Mouse (Mus musculus) heart, embryonic 12.5 days (tissue): ENCODE measurements at regions not wholly inside any gene's neighbourhood (a gene's known extent, or its start where the extent isn't known, plus 50 kb on each side); places are given as distances from the start of the nearest gene placed in this dataset.
A peak's percentile ranks its signal among the peaks of the same experiment; 100 is the strongest.

Experiments
- ATAC-seq: fragments of 200-750 bp; cut with Nextera tagmentation; 2 replicates; pipeline ENCODE4 v1.8.0; 2017; ENCODE audit warnings: moderate TSS enrichment, moderate library complexity; ENCODE audit not compliant: insufficient number of reproducible peaks, low FRiP score
- H3K27ac ChIP-seq: fragments of 300-500 bp; sonication (generic); 2 replicates; pipeline ENCODE4 v1.5.1; 2016; ENCODE audit warnings: mild to moderate bottlenecking, moderate library complexity; ENCODE audit not compliant: poor library complexity, severe bottlenecking
- H3K27me3 ChIP-seq: fragments of 300-500 bp; sonication (generic); replicated peaks from 2 replicates; pipeline ENCODE4 v1.6.1; 2016; ENCODE audit warnings: mild to moderate bottlenecking, moderate library complexity
- H3K36me3 ChIP-seq: fragments of 300-500 bp; sonication (generic); 2 replicates; pipeline ENCODE4 v1.6.1; 2016; ENCODE audit warnings: mild to moderate bottlenecking, moderate library complexity
- H3K4me1 ChIP-seq: fragments of 300-500 bp; sonication (generic); replicated peaks from 2 replicates; pipeline ENCODE4 v1.6.1; 2016; ENCODE audit warnings: mild to moderate bottlenecking
- H3K4me2 ChIP-seq: fragments of 300-500 bp; sonication (generic); 2 replicates; pipeline ENCODE4 v1.6.1; 2016; ENCODE audit warnings: mild to moderate bottlenecking, moderate library complexity
- H3K4me3 ChIP-seq: fragments of 300-500 bp; sonication (generic); 2 replicates; pipeline ENCODE4 v1.5.1; 2016; ENCODE audit warnings: mild to moderate bottlenecking
- H3K9ac ChIP-seq: fragments of 300-500 bp; sonication (generic); 2 replicates; pipeline ENCODE4 v1.6.1; 2016; ENCODE audit warnings: mild to moderate bottlenecking, moderate library complexity
- H3K9me3 ChIP-seq: fragments of 300-500 bp; sonication (generic); replicated peaks from 2 replicates; pipeline ENCODE4 v1.6.1; 2016; ENCODE audit warnings: mild to moderate bottlenecking, moderate library complexity
- WGBS: fragments of 180-500 bp; shearing (Covaris S2); methylation state at CpG from one replicate; pipeline ENCODE4 v1.1.7; 2016; 5-methylcytosine and 5-hydroxymethylcytosine counted together

- Histone ChIP-seq H3K27ac (no peak overlapping the region), H3K9me3 (no peaks in the 10 kb centered on the region), H3K4me3 (no peak overlapping the region), H3K9ac (no peak overlapping the region), H3K27me3 (no peaks in the 10 kb centered on the region), H3K4me2 (no peak overlapping the region), H3K4me1 (peaks cover 7% of the 10 kb centered on the region; the same call in 1 of the 2 replicates), H3K36me3 (no peaks in the 10 kb centered on the region)
- 72% methylated on average over 4 of the region's 4 CpGs for WGBS
- ATAC-seq: no peak
These were observed 169.2 kb upstream of the Otx2 start for GRCm38 (mm10) chr14:48842861-48843260.

GRCm38 (mm10) chr14:48841278-48841677, 167.7 kb upstream of the Otx2 start:
- WGBS: 52% methylated on average over 5 of the region's 5 CpGs

GRCm38 (mm10) chr14:48837181-48837580, 163.6 kb upstream of the Otx2 start:
- Histone ChIP-seq H3K27me3 (no peaks in the 10 kb centered on the region), H3K36me3 (no peaks in the 10 kb centered on the region), H3K4me3 (no peak overlapping the region), H3K9ac (no peak overlapping the region), H3K4me1 (no peaks in the 10 kb centered on the region), H3K4me2 (no peak overlapping the region), H3K27ac (no peak overlapping the region), H3K9me3 (no peaks in the 10 kb centered on the region)
- 75% methylated on average over 6 of the region's 6 CpGs for WGBS
- no peak for ATAC-seq

More at GRCm38 (mm10) chr14:48841278-48841677, 167.7 kb upstream of the Otx2 start:
- no peak for ATAC-seq
- Histone ChIP-seq H3K9me3 (no peaks in the 10 kb centered on the region), H3K4me2 (no peak overlapping the region), H3K27me3 (no peaks in the 10 kb centered on the region), H3K4me3 (no peak overlapping the region), H3K9ac (no peak overlapping the region), H3K4me1 (peaks cover 7% of the 10 kb centered on the region; the same call in 1 of the 2 replicates), H3K36me3 (no peaks in the 10 kb centered on the region), H3K27ac (no peak overlapping the region)

DNA sequence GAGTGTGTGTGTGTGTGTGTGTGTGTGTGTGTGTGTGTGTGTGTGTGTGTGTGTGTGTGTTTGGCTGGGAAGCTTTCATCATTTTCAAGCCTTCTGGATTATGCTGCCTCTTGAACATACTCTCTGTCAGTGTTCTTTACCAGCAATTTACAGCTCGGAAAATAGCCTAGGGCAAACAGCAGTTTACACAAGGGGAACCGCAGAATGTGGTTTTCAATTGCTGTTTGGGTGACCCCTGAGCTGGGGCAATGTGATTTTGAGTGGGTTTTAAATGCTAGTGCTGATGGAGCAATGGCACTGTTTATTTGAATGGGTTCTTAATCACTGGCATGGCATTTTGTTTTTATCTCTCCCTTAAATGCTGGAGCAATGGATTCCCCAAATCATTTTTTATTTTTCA, 162.5 kb upstream of the Otx2 start:
- no peak for ATAC-seq
- no peak overlapping the region for H3K4me3 ChIP-seq
- WGBS: 68% methylated on average over 2 of the region's 2 CpGs
- no peaks in the 10 kb centered on the region for H3K36me3 ChIP-seq
- H3K27me3 ChIP-seq: no peaks in the 10 kb centered on the region
- H3K4me1 ChIP-seq: no peaks in the 10 kb centered on the region
- no peak overlapping the region for H3K4me2 ChIP-seq
- H3K9ac ChIP-seq: no peak overlapping the region
- H3K27ac ChIP-seq: no peak overlapping the region
- no peaks in the 10 kb centered on the region for H3K9me3 ChIP-seq

- Histone ChIP-seq H3K27me3 (no peaks in the 10 kb centered on the region), H3K4me2 (no peak overlapping the region), H3K27ac (no peak overlapping the region), H3K9ac (no peak overlapping the region), H3K9me3 (no peaks in the 10 kb centered on the region), H3K4me1 (no peaks in the 10 kb centered on the region), H3K4me3 (no peak overlapping the region), H3K36me3 (no peaks in the 10 kb centered on the region)
- no peak for ATAC-seq
- 95% methylated on average over 2 of the region's 2 CpGs for WGBS
These were observed 160.8 kb upstream of the Otx2 start for GRCm38 (mm10) chr14:48834416-48834815.

GRCm38 (mm10) chr14:48826421-48826820, 152.8 kb upstream of the Otx2 start:
- Histone ChIP-seq H3K4me2 (no peak overlapping the region), H3K4me1 (no peaks in the 10 kb centered on the region), H3K4me3 (no peak overlapping the region), H3K27me3 (no peaks in the 10 kb centered on the region), H3K9me3 (no peaks in the 10 kb centered on the region), H3K27ac (no peak overlapping the region), H3K9ac (no peak overlapping the region), H3K36me3 (no peaks in the 10 kb centered on the region)
- WGBS: 54% methylated on average over 5 of the region's 5 CpGs
- no peak for ATAC-seq

DNA sequence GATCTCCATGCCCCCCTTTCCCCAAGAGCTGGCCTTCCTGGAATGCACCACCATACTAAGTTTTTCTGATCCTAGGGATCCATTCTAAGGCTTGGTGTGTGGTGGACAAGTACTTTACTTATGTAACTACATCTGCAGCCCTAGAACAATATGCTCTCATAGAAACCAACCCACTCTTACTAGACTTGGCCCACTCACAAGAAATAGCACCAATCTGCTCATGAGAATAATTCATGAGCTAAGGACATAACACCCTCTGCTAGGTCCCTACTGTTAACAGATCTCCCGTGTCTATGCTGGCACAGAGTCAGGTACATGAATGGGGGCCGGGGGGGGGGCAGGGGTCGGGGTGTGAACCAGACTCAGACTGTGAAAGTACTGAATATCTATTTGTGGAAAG, 150.8 kb upstream of the Otx2 start:
- Histone ChIP-seq H3K4me2 (no peak overlapping the region), H3K27ac (no peak overlapping the region), H3K4me1 (no peaks in the 10 kb centered on the region), H3K9me3 (no peaks in the 10 kb centered on the region), H3K36me3 (no peaks in the 10 kb centered on the region), H3K4me3 (no peak overlapping the region), H3K9ac (no peak overlapping the region), H3K27me3 (no peaks in the 10 kb centered on the region)
- WGBS: 65% methylated on average over 3 of the region's 3 CpGs
- ATAC-seq: no peak

GRCm38 (mm10) chr14:48815941-48816340, 142.3 kb upstream of the Otx2 start:
- ATAC-seq: no peak
- H3K4me1 ChIP-seq: no peaks in the 10 kb centered on the region
- H3K9ac ChIP-seq: no peak overlapping the region
- H3K27me3 ChIP-seq: no peaks in the 10 kb centered on the region
- no peaks in the 10 kb centered on the region for H3K36me3 ChIP-seq
- H3K9me3 ChIP-seq: no peaks in the 10 kb centered on the region
- WGBS: 80% methylated on average over 3 of the region's 3 CpGs
- H3K27ac ChIP-seq: no peak overlapping the region
- H3K4me3 ChIP-seq: no peak overlapping the region
- H3K4me2 ChIP-seq: no peak overlapping the region

- no peak overlapping the region for H3K9ac ChIP-seq
- no peaks in the 10 kb centered on the region for H3K36me3 ChIP-seq
- WGBS: 66% methylated on average over 8 of the region's 8 CpGs
- no peak overlapping the region for H3K27ac ChIP-seq
- H3K27me3 ChIP-seq: no peaks in the 10 kb centered on the region
- no peaks in the 10 kb centered on the region for H3K4me1 ChIP-seq
- no peak for ATAC-seq
- no peak overlapping the region for H3K4me2 ChIP-seq
- H3K4me3 ChIP-seq: no peak overlapping the region
- no peaks in the 10 kb centered on the region for H3K9me3 ChIP-seq
These were observed 141.7 kb upstream of the Otx2 start for GRCm38 (mm10) chr14:48815231-48815728.

GRCm38 (mm10) chr14:48812741-48813495, 139.3 kb upstream of the Otx2 start:
- Histone ChIP-seq H3K4me2 (no peak overlapping the region), H3K9me3 (no peaks in the 10 kb centered on the region), H3K27ac (no peak overlapping the region), H3K9ac (no peak overlapping the region), H3K36me3 (no peaks in the 10 kb centered on the region), H3K4me3 (no peak overlapping the region), H3K27me3 (no peaks in the 10 kb centered on the region), H3K4me1 (no peaks in the 10 kb centered on the region)
- 81% methylated on average over 11 of the region's 11 CpGs for WGBS
- no peak for ATAC-seq

- Histone ChIP-seq H3K9ac (no peak overlapping the region), H3K9me3 (no peaks in the 10 kb centered on the region), H3K36me3 (no peaks in the 10 kb centered on the region), H3K4me1 (no peaks in the 10 kb centered on the region), H3K27me3 (no peaks in the 10 kb centered on the region), H3K4me3 (no peak overlapping the region), H3K27ac (no peak overlapping the region), H3K4me2 (no peak overlapping the region)
- WGBS: 78% methylated on average over 4 of the region's 4 CpGs
- no peak for ATAC-seq
These were observed 130.5 kb upstream of the Otx2 start for GRCm38 (mm10) chr14:48804098-48804497.

DNA sequence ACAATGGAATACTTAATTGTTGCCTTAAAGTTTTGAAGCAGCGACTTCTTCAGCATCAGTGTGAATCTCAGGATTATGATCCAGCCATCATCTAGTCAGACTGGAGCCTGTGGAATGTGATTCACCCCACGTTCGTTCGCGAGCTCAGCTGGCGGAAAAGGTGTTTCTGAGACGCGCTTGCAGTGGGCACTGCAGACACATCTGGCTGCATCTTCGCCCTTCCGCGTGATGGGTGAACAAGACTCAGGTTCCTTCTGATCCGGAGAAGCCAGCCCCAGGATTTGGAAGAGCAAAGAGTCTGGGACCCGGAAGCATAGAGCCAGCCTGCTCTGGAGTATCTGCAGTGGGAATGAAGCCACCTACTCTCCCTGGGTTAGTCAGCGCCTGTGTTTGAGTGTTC, 127.7 kb upstream of the Otx2 start:
- Histone ChIP-seq H3K27ac (no peak overlapping the region), H3K4me1 (no peaks in the 10 kb centered on the region), H3K9ac (no peak overlapping the region), H3K4me3 (no peak overlapping the region), H3K27me3 (no peaks in the 10 kb centered on the region), H3K36me3 (no peaks in the 10 kb centered on the region), H3K4me2 (peak overlapping the region; percentile 38), H3K9me3 (no peaks in the 10 kb centered on the region)
- 54% methylated on average over 14 of the region's 14 CpGs for WGBS
- no peak for ATAC-seq
